Comparison of ENCODE assay signal across 8 mouse cellular contexts in genomic region chr6:12748787-12749530, GRCm38 (mm10). TPM values are rescaled to one million over a fixed set of nuclear protein-coding genes. Genes with fewer than 3 reads are reported as not detected.
DNase-seq lines count a peak whose midpoint lies in the region; ATAC-seq and TF ChIP-seq lines count a peak whose summit lies in the region.

Thsd7a (minus strand) TSS chr6:12749410.

- peak within 1 kb of the TSS; percentile 59 to 70 for H3K4me3 ChIP-seq in ES-E14 (ENCODE audit: insufficient read depth in 1 of 2, low read depth in 1 of 2, low read length in 2 of 2, poor library complexity in 1 of 2, severe bottlenecking in 1 of 2)
- H3K4me3 ChIP-seq in forebrain, postnatal 0 days (ENCODE audit: low read depth, low read length): peak within 1 kb of the TSS; percentile 70
- peak within 1 kb of the TSS; percentile 46 for H3K4me3 ChIP-seq in liver, embryonic 16.5 days (ENCODE audit: low read depth, low read length)

- H3K9me3 ChIP-seq in ES-E14 (ENCODE audit: control insufficient read depth, insufficient read depth, low read depth, low read length): no peaks in the 10 kb centered on the region
- H3K9me3 ChIP-seq in forebrain, postnatal 0 days (ENCODE audit: low read length): no peaks in the 10 kb centered on the region
- H3K9me3 ChIP-seq in liver, embryonic 16.5 days (replicated peaks; ENCODE audit: control insufficient read depth, low read length): no peaks in the 10 kb centered on the region

- 2% methylated on average over 56 of the region's 56 CpGs for WGBS in forebrain, postnatal 0 days
- under 1% methylated on average over 56 of the region's 56 CpGs for WGBS in liver, embryonic 16.5 days (ENCODE audit: insufficient replicate concordance)

- no peak within 1 kb of the TSS for H3K27ac ChIP-seq in ES-E14 (ENCODE audit: insufficient read depth, low read depth, low read length, poor library complexity, severe bottlenecking)
- H3K27ac ChIP-seq in forebrain, postnatal 0 days (ENCODE audit: low read depth, low read length): peak within 1 kb of the TSS; percentile 88
- no peak within 1 kb of the TSS for H3K27ac ChIP-seq in liver, embryonic 16.5 days (ENCODE audit: low read length)

- no peaks in the 10 kb centered on the region for H3K36me3 ChIP-seq in ES-E14 (ENCODE audit: control insufficient read depth, insufficient read depth, low read length, poor library complexity, severe bottlenecking)
- no peaks in the 10 kb centered on the region for H3K36me3 ChIP-seq in forebrain, postnatal 0 days (ENCODE audit: insufficient read depth)
- no peaks in the 10 kb centered on the region for H3K36me3 ChIP-seq in liver, embryonic 16.5 days (ENCODE audit: control insufficient read depth, insufficient read depth)

- in situ Hi-C loops in ES-E14 (cut with MboI; ENCODE audit: low sequenced_read_pairs in 2 of 2, unreplicated experiment in 2 of 2): no loop called here

- no peaks in the 10 kb centered on the region for H3K4me1 ChIP-seq in ES-E14 (ENCODE audit: control insufficient read depth in 2 of 2, insufficient read depth in 2 of 2, low read length in 2 of 2, poor library complexity in 1 of 2)
- H3K4me1 ChIP-seq in forebrain, postnatal 0 days (ENCODE audit: insufficient read depth): peaks cover 4% of the 10 kb centered on the region; the same call in 1 of the 2 replicates
- H3K4me1 ChIP-seq in liver, embryonic 16.5 days (ENCODE audit: control insufficient read depth, low read depth, low read length): no peaks in the 10 kb centered on the region; the same call in 1 of the 2 replicates

- intact Hi-C loops in heart, postnatal 14 days (cut with DNase I): loop anchor here (2.0 to 10.0 kb wide), 2 partner anchors 194 to 398 kb away; no protein-coding TSS in a partner anchor

- H3K27me3 ChIP-seq in forebrain, postnatal 0 days (ENCODE audit: insufficient read depth, low read length): no peaks in the 10 kb centered on the region
- peaks cover 19% of the 10 kb centered on the region for H3K27me3 ChIP-seq in liver, embryonic 16.5 days (ENCODE audit: control insufficient read depth, insufficient read depth, low read depth, low read length)

- peak; percentile 38; the same call in 1 of the 2 replicates for TF ChIP-seq CTCF in forebrain, postnatal 0 days (IDR thresholded peaks at IDR 0.05; ENCODE audit: low read depth)

- ATAC-seq in forebrain, postnatal 0 days: peak; percentile 90
- ATAC-seq in liver, embryonic 16.5 days (ENCODE audit: low read depth): peak; percentile 30
- no peak for ATAC-seq in inflammation-experienced regulatory T-cells, adult 6 months

- peak within 1 kb of the TSS; percentile 92 for H3K4me2 ChIP-seq in forebrain, postnatal 0 days (ENCODE audit: low read depth)
- H3K4me2 ChIP-seq in liver, embryonic 16.5 days (ENCODE audit: low read depth, low read length): peak within 1 kb of the TSS; percentile 49

- H3K9ac ChIP-seq in ES-E14 (ENCODE audit: insufficient read depth, low read depth, low read length, poor library complexity, severe bottlenecking): peak within 1 kb of the TSS; percentile 59
- peak within 1 kb of the TSS; percentile 81 for H3K9ac ChIP-seq in forebrain, postnatal 0 days
- no peak within 1 kb of the TSS for H3K9ac ChIP-seq in liver, embryonic 16.5 days (ENCODE audit: low read depth, low read length)

- peak; percentile 35 for DNase-seq in ES-E14 (ENCODE audit: low read depth, low spot score)
- DNase-seq in cerebellum, adult 18-20 months: peak; percentile 20 to 39
- DNase-seq in forebrain, postnatal 0 days: peak; percentile 72
- DNase-seq in heart, postnatal 14 days: peak; percentile 63 to 64
- DNase-seq in layer of hippocampus, adult 18-20 months (ENCODE audit: low spot score in 2 of 2): peak; percentile 44 to 66
- DNase-seq in ovary, postnatal 14 days (ENCODE audit: low spot score): peak; percentile 18

TF ChIP-seq in ES-E14, 5 proteins besides CTCF, POLR2A, EP300 and RAD21:
- TF ChIP-seq HCFC1 (IDR thresholded peaks at IDR 0.05; ENCODE audit: borderline replicate concordance, insufficient read depth, low read length) (no peak), MAFK (IDR thresholded peaks at IDR 0.05; ENCODE audit: insufficient read depth, low read depth, low read length) (no peak), ZC3H11A (IDR thresholded peaks at IDR 0.05; ENCODE audit: borderline replicate concordance, low read depth, low read length) (no peak), CHD2 (IDR thresholded peaks at IDR 0.05; ENCODE audit: low read depth, low read length) (no peak), ZNF384 (IDR thresholded peaks at IDR 0.05; ENCODE audit: low read depth, low read length) (no peak)
TF ChIP-seq in ES-E14: peak in this region for 0.

RNA-seq across cellular contexts. Expression of gene Thsd7a, which starts in this region (rescaled TPM):
- total RNA-seq in ES-E14 (2012; rRNA removed): 1.4 and 3.3 TPM in 2 replicates
- 13.8 and 18.3 TPM in 2 replicates for total RNA-seq in forebrain, postnatal 0 days (2014; rRNA removed)
- 5.5 and 13.5 TPM in 2 replicates for polyA plus RNA-seq in forebrain, postnatal 0 days (2015; fragmentation: Nextera tagmentation; extraction: Ambion mirVana)
- 10 to 100 TPM; 10.7 to 14.6 TPM for total RNA-seq in heart, postnatal 14 days (2021)
- 10 to 100 TPM; 37.9 to 41.3 TPM for total RNA-seq in layer of hippocampus, adult 18-20 months (2021)
- 0.24 and 0.30 TPM in 2 replicates for polyA plus RNA-seq in liver, embryonic 16.5 days (2015; fragmentation: Nextera tagmentation; extraction: Ambion mirVana)
- not detected for polyA plus RNA-seq in inflammation-experienced regulatory T-cells, adult 6 months (2017; shearing (Covaris generic))

Comparison
In these comparisons a context has a peak if more than half of its experiments do, and no peak if none do; other contexts are left out.
1. Peak in ATAC-seq, H3K4me3 ChIP-seq and H3K4me2 ChIP-seq in liver, embryonic 16.5 days; RNA of the gene not detected or under 1 TPM.
2. DNase-seq: peak in every context shown above with its lines; median percentile 72 in forebrain, postnatal 0 days; 64 in heart, postnatal 14 days; 55 in layer of hippocampus, adult 18-20 months; 35 in ES-E14; 30 in cerebellum, adult 18-20 months; 18 in ovary, postnatal 14 days.